Mouse (Mus musculus) megakaryocyte-erythroid progenitor cell, adult 5-6 weeks (primary cell): ENCODE measurements around the gene Amph. TPM values are rescaled to one million over a fixed set of nuclear protein-coding genes. Genes with fewer than 3 reads are reported as not detected.
A peak's percentile ranks its signal among the peaks of the same experiment; 100 is the strongest.
"Not testable (repeated sequence)": the region's sequence is repeated elsewhere in the genome, so short reads cannot be mapped to it uniquely, and the experiment has no call there.

ENCODE experiments used
- ATAC-seq: replicated peaks from 2 replicates; pipeline ENCODE4 v1.8.0; 2016; ENCODE audit warnings: mild to moderate bottlenecking, inconsistent platforms; ENCODE audit not compliant: severe bottlenecking, poor library complexity, low FRiP score, low TSS enrichment
- total RNA-seq, 2 experiments: library from RNA; stranded (forward) in 1 of 2; stranded (reverse) in 1 of 2; fragments of 200-1000, 215-1000 nt in 1 of 2; fragments of >200 nt in 1 of 2; fragmentation: Nextera tagmentation in 1 of 2; gene quantifications; 2 replicates each; pipeline ENCODE4 v1.2.3; 2014 to 2017

Amph gene
- total RNA-seq (2014; fragmentation: Nextera tagmentation) (not detected in 2 replicates), total RNA-seq (2017) (not detected in 2 replicates)

DNA sequence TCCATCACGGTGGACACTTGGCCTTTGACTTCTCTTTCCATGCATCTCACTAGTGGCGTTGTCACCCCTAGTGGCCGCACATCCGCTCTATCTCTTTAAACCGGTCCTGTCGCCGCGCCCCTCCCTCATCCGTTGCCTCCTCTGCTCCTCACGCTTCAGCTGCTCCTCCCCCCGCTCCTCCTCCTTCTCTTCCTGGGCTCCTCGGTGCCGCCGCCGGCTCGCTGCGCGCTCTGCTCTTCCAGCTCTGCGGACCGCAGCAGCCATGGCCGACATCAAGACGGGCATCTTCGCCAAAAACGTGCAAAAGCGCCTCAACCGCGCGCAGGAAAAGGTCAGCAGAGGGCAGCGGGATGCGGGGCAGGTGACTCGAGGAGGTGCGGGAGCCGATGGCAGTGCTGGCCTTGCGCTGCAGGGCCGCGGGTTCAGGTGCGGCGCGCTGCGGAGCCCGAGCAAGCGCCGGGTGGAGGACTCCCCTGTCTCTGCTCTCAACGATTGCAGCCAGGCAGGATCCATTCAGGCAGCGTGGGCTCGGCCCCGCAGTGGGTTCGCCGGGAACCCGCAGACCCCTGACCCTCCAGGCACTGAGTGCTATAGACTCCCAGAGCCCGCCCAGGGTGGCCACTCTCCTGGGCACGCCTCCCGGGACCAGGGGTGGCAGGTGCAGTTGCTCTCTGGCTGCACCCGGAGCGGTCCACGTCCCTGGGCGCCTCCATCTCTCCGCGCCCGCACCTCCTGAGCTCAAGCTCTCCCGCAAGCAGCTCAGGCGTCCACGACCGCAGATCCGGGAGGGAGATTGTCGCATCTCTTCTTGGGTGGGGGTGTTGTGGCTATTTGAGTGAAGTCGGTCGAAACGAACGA is at the start of gene Amph:
TSS of gene Amph (plus strand) at position 35 of the 858 bp plus-strand sequence.
- ATAC-seq = peak; percentile 60; the same call in 1 of the 2 replicates

- no peak for ATAC-seq
Measured at GRCm38 (mm10) chr13:18903623-18904022, 44.4 kb upstream of the Amph start.

DNA sequence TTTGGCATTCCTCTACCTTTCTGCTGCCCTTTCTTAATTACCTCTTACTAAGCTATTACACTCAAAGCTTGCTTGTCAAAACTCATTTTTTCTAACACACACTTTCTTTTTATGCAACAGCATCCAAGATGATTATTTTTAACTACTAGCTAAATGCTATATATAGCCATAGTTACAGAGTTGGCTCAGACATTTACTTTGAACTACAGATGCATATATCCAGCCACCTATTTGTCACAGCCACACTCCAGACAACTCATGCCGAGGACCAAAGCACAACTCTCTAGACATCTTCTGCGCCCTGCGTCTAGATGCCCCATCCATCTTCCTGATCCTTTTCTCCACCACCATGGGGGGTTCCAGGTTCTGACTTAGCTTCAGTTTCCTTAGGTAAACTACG is 33.2 kb upstream of the Amph start:
- no peak for ATAC-seq

DNA sequence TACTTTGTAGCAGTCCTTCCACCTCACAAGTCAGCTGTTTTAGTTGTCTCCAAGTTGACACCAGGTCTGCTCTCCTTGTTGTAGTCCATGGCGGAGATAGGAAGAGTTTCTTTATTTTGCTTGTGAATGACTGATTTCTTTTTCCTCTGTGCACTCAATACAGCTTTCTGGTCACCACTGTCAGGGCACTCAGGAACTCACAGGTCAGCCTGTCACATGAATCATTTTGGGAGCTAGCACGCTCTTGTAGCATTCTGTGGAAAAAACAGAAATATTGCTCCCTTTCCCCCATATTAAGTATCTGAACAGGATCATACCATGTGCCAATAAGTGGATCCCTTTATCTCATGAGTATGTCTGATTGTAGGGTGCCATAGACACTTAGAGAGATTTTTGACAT is 14.8 kb upstream of the Amph start:
- ATAC-seq = not testable (repeated sequence)

DNA sequence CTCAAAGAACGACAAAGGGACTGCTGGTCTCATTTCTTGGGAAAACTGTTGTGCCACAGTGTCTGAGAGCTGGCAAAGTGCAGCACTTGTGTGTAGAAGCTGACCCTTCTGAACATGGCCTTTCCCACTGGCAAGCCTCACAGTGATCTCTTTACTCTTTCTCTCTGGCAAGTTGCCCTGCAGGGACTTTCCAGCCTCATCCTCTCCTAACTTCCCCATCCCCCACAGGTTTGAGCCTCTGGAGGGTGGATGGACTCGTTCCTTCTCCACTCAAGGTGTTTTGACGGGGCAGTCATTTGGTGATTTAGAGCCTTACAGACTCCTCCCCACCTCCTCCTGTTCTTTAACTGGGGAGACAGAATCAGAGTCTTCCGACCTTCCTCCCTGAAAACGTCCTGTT is 319 bp upstream of the Amph start:
- ATAC-seq = peak; percentile 25; the same call in 1 of the 2 replicates

GRCm38 (mm10) chr13:18949029-18949350 is 985 bp downstream of the Amph start:
- ATAC-seq = no peak

- no peak for ATAC-seq
Measured at GRCm38 (mm10) chr13:18949626-18950200, 1.7 kb downstream of the Amph start.

DNA sequence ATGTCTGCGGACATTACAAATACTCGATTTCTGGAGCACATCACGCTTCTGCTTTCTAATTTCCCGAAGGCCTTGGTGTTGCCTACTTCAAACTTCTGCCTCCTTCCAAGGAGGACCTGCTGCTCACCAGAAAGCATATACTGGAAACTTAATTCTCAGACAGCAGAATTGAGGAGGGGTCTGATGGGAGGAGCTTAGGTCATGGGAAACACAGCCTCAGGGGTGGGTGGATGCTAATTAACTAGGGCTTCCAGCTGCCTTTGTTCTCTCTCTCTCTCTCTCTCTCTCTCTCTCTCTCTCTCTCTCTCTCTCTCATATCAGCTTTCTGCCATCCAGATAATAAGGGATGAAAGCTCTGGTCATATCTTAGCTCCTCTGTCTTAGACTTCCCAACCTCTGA is 5.6 kb downstream of the Amph start:
- no peak for ATAC-seq

- no peak for ATAC-seq
Measured at GRCm38 (mm10) chr13:18956065-18956913, 8.3 kb downstream of the Amph start.

- no peak for ATAC-seq
Measured at GRCm38 (mm10) chr13:18957028-18957427, 9.0 kb downstream of the Amph start.

DNA sequence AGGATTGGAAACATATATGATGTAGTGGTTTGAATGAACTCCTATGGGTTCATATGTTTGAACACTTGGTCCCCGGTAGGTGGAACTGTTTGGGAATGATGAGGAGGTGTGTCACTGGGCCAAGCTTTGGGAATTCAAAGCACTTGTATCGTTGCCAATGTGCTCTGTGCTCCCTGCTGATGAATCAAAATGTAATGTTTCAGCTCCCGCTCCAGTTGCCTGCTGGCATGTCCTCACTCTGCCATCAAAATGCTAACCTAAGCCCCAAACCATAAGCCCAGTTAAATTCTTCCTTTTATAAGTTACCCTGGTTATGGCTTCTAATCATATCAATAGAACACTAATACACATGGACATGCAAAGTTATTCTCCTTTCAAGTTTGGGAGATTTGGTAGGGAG is 24.6 kb downstream of the Amph start:
- no peak for ATAC-seq

DNA sequence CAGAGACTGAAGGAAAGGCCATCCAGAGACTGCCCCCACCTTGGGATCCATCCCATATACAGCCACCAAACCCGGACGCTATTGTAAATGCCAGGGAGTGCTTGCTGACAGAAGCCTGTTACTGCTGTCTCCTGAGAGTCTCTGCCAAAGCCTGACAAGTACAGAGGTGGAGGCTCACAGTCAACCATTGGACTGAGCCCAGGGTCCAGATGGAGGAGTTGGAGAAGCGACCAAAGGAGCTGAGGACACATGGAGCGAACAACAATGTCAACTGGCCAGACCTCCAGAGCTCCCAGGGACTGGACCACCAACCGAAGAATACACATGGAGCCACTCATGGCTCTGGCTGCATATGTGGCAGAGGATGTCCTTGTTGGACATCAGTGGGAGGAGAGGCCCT is 26.3 kb downstream of the Amph start:
- no peak for ATAC-seq

DNA sequence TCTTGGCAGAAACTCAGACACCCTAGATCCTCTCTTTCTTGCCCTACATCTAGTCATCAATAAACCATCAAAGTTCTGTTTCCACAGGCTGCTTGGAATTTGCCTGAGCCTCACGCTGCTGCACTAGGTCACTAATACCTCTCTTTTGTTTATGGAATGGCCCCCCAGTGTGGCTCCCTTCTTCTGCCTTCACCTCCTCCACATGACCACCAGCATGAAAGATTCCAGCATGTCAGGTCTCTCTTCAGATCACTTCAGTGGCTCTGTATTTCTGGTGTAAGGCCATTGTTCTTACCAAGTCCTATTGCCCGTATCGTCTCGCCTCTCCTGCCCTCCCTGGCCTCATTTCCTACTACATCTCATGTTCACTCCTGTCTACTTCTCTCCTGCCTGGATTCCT is 39.3 kb downstream of the Amph start:
- ATAC-seq = no peak

GRCm38 (mm10) chr13:18988323-18988722 is 40.3 kb downstream of the Amph start:
- ATAC-seq = no peak

DNA sequence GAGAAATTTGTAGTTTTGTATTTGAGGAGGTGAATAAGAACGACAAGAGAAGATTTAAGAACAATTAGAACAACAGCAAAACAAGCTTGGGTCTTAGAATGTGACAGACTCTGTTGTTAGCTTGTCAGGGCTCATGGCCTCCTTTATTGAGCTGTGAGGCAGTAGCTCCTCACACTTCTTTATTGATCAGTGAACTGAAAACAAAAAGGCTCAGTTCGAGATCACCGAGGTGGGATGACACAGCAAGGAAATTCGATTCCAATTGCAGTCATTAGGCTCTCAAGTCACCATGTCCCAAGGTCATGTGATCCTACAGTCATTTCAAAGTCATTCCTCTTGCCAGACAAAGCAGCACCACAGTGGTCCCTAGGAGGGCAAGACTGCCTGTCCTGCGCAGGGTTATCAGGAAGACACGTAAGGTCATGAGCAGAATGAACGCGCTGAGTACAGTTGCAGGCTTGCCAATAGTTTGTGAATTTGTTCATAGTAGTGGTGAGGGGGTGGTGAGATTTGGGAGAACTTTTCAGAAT is 41.2 kb downstream of the Amph start:
- no peak for ATAC-seq

DNA sequence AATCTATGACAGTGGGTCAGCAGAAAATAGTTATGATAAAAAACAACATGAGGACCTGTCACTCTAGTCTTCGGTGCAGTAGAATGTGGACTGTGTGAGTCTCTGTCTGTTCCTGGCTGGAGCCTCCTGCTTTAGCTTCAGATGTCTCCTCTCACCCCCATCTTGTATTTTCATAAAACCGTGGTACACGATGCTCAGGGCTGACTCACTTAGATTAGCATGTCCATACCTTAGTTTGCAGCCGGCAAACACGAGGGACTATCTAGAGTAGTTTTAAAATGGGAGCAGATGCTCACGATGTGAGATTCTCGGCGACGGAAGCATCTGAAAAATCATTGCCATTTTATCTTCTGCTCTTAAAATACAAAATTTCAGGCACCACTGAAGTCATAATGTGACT is 54.5 kb downstream of the Amph start:
- ATAC-seq = no peak

- no peak for ATAC-seq
Measured at GRCm38 (mm10) chr13:19004406-19004805, 56.4 kb downstream of the Amph start.

DNA sequence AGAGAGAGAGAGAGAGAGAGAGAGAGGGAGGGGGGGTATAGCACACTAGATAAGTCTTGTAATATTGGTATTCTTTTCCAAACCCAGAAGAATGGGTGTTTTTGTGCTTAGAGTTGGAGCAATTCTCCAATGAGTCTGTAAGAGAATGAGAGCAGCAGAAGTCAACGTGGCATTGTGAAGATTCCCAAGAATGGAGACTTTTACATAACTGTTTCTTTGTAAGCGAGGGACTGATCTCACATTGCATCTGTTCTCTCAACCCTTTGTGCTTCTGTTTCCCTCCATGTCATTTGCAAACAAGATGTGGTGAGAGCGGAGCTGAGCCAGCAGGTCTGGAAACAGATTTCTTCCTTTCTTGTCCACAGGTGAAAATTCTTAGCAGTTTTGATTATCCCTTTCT is 60.4 kb downstream of the Amph start:
- ATAC-seq = no peak

GRCm38 (mm10) chr13:19014825-19015375 is 66.9 kb downstream of the Amph start:
- ATAC-seq = no peak

- no peak for ATAC-seq
Measured at GRCm38 (mm10) chr13:19021529-19021928, 73.5 kb downstream of the Amph start.
